Mouse (Mus musculus) liver, postnatal 0 days (tissue): ENCODE measurements around the gene Mtfp1.

ENCODE experiments used
- CTCF ChIP-seq: sonication (generic); IDR thresholded peaks from 2 replicates; pipeline ENCODE4 v1.5.1; 2016; ENCODE audit warnings: antibody characterized with exemption, low read depth
- EP300 ChIP-seq: IDR thresholded peaks from 2 replicates; pipeline ENCODE4 v1.6.1; 2016; ENCODE audit warnings: antibody characterized with exemption, low read depth, mild to moderate bottlenecking

- TF ChIP-seq EP300 (no peak), CTCF (no peak)
Measured at GRCm38 (mm10) chr11:4076633-4077032, 18.6 kb downstream of the Mtfp1 start.
